Mouse (Mus musculus): ENCODE results near the gene Akp3.
A peak's percentile ranks its signal among the peaks of the same experiment; 100 is the strongest.

DNA sequence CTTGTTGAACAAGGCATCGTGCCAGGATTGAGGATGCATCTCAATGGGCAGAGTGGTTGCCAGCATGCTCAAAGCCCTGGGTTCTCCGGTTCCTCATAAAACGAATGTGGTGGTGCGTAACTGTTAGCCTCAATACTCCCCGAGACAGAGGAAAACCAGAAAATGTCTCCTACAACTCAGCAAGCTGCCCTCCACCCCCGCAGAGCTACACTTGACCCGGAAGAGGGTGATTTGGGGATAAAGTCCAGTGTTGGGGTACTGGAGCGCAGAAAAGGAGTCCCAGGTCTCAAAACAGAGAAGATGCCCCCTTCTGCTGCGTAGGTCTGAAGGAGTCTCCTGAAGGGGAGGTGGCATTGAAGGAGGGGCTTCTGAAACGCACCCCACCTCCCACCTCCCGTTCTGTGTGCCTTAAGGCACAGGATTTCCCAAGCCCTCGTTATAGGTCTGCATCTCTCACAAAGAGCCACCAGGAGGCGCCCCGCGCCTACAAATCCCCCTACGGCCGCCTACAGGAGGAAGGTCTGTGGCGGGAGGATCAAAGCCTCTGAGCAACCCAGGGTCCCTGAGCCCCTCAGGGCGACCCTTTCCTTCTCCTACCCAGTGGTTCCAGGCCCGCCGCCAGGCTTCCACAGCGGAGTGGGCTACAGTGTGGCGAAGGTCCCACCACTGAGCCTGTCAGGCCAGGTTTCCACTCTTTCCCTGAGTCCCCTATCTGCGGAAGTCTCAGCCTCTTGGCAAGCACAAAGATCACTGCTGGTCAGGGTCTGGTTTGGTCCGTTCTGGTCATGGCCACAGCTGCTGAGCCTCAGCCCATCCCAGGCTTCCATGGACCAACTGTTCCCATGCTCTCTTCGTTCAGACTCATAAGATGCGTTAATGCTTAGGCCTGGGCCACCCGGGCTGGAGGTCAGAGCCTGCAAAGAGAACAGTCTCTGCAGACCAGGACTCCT is 49.5 kb downstream of the Akp3 start:
- TF ChIP-seq POLR2A (IDR thresholded peaks at IDR 0.05; ENCODE audit: extremely low read depth, insufficient read depth, low read length) (no peak), CTCF (IDR thresholded peaks at IDR 0.05; ENCODE audit: low read depth, low read length) (peak; percentile 81)

All from liver, adult 2 months (tissue).